Mouse (Mus musculus): ENCODE data around the gene Syce2. TPM values are rescaled to one million over a fixed set of nuclear protein-coding genes. Genes with fewer than 3 reads are reported as not detected.

Syce2 gene
- total RNA-seq, 2 experiments from 2014 or later: 4.7 to 5.2 TPM

DNA sequence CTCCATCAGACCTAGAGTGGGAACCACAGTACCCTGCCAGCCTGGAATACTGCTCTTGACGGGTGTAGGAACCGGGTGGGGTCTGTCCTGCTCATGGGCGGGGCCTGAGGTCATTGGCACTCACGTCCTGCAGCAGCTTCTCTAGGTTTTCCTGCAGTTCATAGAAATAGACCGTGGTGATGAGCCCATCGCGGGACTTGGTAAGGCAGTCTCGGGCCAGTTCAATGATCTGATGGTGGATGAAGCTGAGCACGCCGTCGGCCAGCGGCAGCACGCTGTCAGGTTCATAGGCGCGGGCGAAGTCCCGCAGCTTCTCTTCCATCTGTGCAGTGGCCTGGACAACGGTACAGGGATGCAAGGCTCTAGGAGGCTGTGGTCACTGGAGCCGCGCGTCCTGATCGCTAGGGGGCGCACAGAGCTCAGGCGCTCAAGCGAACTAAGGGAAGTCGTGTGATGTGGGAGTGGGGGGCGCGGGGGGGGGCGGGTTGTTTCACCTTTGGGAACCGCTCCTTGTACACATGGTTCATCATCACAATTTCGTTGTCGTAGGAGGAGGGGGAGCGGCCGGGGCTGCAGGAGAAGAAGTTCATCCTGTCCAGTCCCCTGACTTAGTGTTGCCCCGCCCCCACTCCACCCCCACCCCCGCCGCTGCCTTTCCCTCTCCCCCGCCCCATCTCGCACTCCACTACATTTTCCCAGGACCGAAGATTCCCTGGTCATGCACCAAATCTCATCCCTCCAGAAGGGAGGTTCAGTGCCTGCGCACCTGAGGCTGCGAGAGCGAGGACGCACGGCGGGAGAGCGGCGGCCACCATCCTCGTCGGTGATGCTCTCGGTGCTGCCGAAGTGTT is 56.8 kb downstream of the Syce2 start:
- DNase-seq: peak; percentile 74

- no peak for DNase-seq
These were observed 58.7 kb downstream of the Syce2 start for GRCm38 (mm10) chr8:84930582-84930981.

GRCm38 (mm10) chr8:84933767-84934559 is 62.1 kb downstream of the Syce2 start:
- no peak for DNase-seq

DNA sequence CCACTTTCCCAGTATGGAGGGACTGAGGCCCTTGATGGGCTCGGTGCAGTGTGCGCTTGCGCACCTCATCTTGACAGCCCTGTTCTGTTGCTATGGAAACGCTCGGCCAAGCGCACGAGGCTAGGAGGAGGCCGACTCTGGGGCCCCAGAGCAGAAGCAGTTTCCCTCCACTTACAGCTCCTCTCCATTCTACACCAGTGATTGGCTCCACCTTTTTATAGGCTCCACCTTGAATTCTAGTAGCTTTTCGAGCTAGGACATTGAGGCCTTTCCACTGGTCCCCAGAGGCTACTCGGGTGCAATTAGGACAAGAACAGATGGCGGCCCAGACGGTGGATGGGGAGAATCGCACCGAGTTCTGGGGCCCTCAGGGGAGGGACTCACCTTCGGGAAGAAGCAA is 62.9 kb downstream of the Syce2 start:
- no peak for DNase-seq

GRCm38 (mm10) chr8:84935489-84935888 is 63.6 kb downstream of the Syce2 start:
- DNase-seq: no peak

DNA sequence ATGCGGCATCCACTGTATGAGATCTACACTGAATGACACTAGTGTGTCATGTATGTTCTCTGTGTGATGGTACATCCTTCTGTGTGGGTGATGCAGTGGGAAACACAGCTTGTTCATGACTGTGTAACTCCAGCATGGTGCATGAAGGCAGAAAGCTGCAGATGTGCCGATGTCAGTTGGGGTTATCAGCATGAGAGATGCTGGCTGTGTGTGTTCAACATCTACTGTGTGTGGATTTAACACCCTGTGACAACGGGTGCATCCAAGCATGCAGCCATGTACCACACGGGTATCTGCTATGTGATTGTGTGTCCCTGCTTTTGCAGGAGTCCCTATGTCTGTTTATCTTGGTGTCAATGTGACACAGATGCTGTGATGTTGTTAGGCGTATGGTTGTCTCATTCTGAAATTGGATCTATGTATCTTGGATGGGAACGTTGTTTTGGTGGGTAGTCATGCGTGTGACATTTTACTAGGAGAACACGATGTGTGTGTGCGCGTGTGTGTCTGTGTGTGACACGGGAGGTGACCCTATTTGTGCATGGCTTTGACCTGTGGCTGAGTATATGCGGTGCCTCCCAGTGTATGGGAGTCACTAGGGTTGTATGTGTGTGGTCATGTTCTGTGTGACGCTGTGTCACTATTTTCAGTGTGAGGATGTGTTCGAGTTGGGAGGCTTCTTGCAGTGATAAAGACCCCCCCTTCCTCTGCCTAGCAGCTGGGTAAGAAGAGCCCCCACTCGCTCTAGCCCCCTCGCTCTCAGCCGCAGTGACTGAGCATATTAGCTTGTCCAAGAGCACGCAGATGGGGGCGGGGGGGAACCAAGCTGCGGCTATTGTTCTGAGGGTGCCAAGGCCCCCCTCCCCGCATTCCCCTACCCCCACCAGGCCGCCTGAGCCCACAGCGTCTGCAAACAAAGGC is 64.4 kb downstream of the Syce2 start:
- no peak for DNase-seq

DNA sequence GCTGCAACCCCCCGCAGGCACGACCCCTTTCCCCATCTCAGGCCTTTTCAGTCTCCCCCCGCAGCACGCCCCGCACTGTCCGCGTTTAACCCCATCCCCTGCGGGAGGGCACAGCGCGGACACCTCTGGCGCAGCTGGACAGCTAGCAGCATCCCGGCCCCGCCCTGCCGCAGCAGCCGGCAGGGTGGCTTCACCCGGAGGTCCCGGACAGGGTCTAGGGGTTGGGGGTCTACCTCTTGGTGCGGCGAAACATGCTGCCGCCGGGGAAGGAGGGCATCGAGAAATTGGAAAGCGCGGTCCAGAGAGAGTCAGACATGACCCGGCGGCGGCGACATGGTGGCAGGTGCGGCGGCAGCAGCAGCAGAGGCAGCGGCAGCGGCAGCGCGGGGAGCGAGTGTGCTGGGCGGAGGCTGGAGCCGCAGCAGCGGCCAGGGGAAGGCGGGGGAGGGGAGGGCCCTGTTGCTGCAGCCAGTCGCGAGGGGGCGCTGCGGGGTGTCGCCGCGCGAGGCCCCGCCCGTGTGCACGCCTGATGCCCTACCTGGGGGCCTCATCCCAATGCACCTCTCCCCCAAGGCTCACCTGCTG is 65.1 kb downstream of the Syce2 start, which contains the start of gene Mast1:
Mast1 (minus strand) TSS at position 398 of the 585 bp plus-strand sequence.
- DNase-seq: peak; percentile 69

Small RNA genes within 50 kb of the gene (microRNA-seq; reads per million reads assigned to microRNA genes)
- gene Gm24197 (0 reads per million in 2 experiments), gene Mir7069 (0.50 to 0.95 reads per million in 2 experiments)

Other genes with a start within 250 kb of the Syce2 start
- gene Ier2, start 209.3 kb upstream of the Syce2 start, total RNA-seq (2021): 10 to 100 TPM; 10.9 to 17.6 TPM
- 10 to 100 TPM; 33.7 to 43.9 TPM for gene Trmt1, start 185.8 kb upstream of the Syce2 start, total RNA-seq (2021)
- 10 to 100 TPM; 38.2 to 39.1 TPM for gene Nacc1, start 184.2 kb upstream of the Syce2 start, total RNA-seq (2021)
- gene Lyl1, start 170.7 kb upstream of the Syce2 start, total RNA-seq (2021): 1 to 10 TPM; 3.3 to 5.4 TPM
- 1 to 10 TPM; 2.2 to 2.8 TPM for gene G430095P16Rik, start 149.1 kb upstream of the Syce2 start, total RNA-seq (2021)
- gene Nfix, start 71.8 kb upstream of the Syce2 start, total RNA-seq (2021): 100 to 1,000 TPM; 598 to 734 TPM
- 1 to 10 TPM; 5.8 to 7.3 TPM for gene Dand5, start 49.3 kb upstream of the Syce2 start, total RNA-seq (2021)
- 10 to 100 TPM; 30.3 to 33.4 TPM for gene Gadd45gip1, start 40.6 kb upstream of the Syce2 start, total RNA-seq (2021)
- 100 to 1,000 TPM; 124 to 130 TPM for gene Rad23a, start 31.4 kb upstream of the Syce2 start, total RNA-seq (2021)
- 100 to 1,000 TPM; 234 to 286 TPM for gene Calr, start 25.2 kb upstream of the Syce2 start, total RNA-seq (2021)
- gene Farsa, start 15.1 kb upstream of the Syce2 start, total RNA-seq (2021): 10 to 100 TPM; 29.7 to 31.4 TPM
- gene Gcdh, start 21.8 kb downstream of the Syce2 start, total RNA-seq (2021): 10 to 100 TPM; 21.1 to 24.1 TPM
- gene Klf1, start 29.8 kb downstream of the Syce2 start, total RNA-seq (2021): under 1 TPM in 1 of 2 experiments, not detected in 1; 0.84 TPM
- gene Dnase2a, start 36.4 kb downstream of the Syce2 start, total RNA-seq (2021): 1 to 10 TPM; 5.7 to 6.2 TPM
- gene Mast1, start 65.2 kb downstream of the Syce2 start, total RNA-seq (2021): under 1 TPM; 0.20 to 0.45 TPM
- gene Rtbdn, start 74.9 kb downstream of the Syce2 start, total RNA-seq (2021): not detected
- gene Gm49661, start 97.3 kb downstream of the Syce2 start, total RNA-seq (2021): not detected
- 100 to 1,000 TPM; 260 to 267 TPM for gene Prdx2, start 97.5 kb downstream of the Syce2 start, total RNA-seq (2021)
- 10 to 100 TPM; 26.7 to 36.8 TPM for gene Rnaseh2a, start 97.7 kb downstream of the Syce2 start, total RNA-seq (2021)
- gene Junb, start 106.6 kb downstream of the Syce2 start, total RNA-seq (2021): 1 to 10 TPM; 5.8 to 8.9 TPM
- 1 to 10 TPM; 2.3 to 2.7 TPM for gene Hook2, start 118.5 kb downstream of the Syce2 start, total RNA-seq (2021)
- not detected for gene Best2, start 142.4 kb downstream of the Syce2 start, total RNA-seq (2021)
- gene Asna1, start 153.2 kb downstream of the Syce2 start, total RNA-seq (2021): 10 to 100 TPM; 47.4 to 47.8 TPM
- 10 to 100 TPM; 94.0 to 98.0 TPM for gene Trir, start 154.7 kb downstream of the Syce2 start, total RNA-seq (2021)
- 10 to 100 TPM; 27.7 to 35.6 TPM for gene Tnpo2, start 164.8 kb downstream of the Syce2 start, total RNA-seq (2021)
- gene Fbxw9, start 187.9 kb downstream of the Syce2 start, total RNA-seq (2021): 1 to 10 TPM; 5.5 to 7.5 TPM
- gene Gm5741, start 195.9 kb downstream of the Syce2 start, total RNA-seq (2021): not detected
- gene Dhps, start 199.6 kb downstream of the Syce2 start, total RNA-seq (2021): 10 to 100 TPM; 20.6 to 22.1 TPM
- 10 to 100 TPM; 41.1 to 48.0 TPM for gene Wdr83os, start 208.6 kb downstream of the Syce2 start, total RNA-seq (2021)
- gene Wdr83, start 209.2 kb downstream of the Syce2 start, total RNA-seq (2021): 10 to 100 TPM; 18.2 to 21.6 TPM
- gene Man2b1, start 211.2 kb downstream of the Syce2 start, total RNA-seq (2021): 10 to 100 TPM; 16.6 to 20.9 TPM